Mouse (Mus musculus): Measurements from ENCODE around the gene Rpl13a. TPM values are rescaled to one million over a fixed set of nuclear protein-coding genes. Genes with fewer than 3 reads are reported as not detected.
"Not testable (repeated sequence)": the region's sequence is repeated elsewhere in the genome, so short reads cannot be mapped to it uniquely, and the experiment has no call there.

Rpl13a gene
- polyA plus RNA-seq, 1 experiment, result 2,550 TPM

DNA sequence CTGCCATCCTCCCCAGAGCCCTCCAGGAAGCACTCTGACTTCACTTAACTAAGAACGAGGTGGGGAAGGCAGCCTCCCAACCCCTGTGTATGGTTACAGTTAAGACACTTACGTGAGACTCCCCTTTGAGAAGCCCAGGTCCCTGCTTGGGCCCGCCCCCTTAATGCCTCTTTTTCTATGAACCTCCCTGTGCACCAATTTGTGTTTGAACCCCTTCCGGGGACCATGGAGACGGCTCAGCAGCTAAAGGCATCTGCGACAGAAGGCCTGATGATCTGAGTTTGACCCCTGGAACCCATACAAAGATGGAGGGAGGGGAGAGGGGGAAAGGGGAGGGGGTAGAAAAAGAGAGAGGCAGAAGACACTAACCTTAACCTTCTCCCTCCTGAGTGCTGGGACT lies 22.1 kb downstream of the Rpl13a start:
- TF ChIP-seq CTCF (IDR thresholded peaks at IDR 0.05; ENCODE audit: borderline replicate concordance, extremely low read depth, insufficient read depth, insufficient read length), result no peak
- TF ChIP-seq POLR2A (IDR thresholded peaks at IDR 0.05; ENCODE audit: borderline replicate concordance, extremely low read depth, insufficient read depth, insufficient read length, poor library complexity, severe bottlenecking), result no peak
- no peak for DNase-seq (ENCODE audit: low read depth)

DNA sequence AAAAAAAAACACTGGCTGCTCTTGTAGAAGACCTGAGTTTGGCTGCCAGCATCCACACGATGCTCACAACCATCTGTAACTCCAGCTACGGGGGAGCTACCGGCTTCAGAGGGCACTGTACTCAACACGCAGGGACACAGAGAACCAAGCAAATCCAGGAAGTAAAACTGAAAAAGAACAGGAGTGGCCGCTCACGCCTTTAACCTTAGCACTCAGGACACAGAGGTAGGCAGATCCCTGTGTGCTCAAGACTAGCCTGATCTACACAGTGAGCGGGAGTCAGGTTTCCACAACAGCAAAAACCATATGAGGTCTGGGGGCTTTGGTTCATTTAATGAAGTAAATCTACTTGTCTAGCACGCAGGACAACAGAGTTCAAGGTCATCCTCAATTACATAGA lies 23.1 kb downstream of the Rpl13a start:
- no peak for TF ChIP-seq POLR2A (IDR thresholded peaks at IDR 0.05; ENCODE audit: borderline replicate concordance, extremely low read depth, insufficient read depth, insufficient read length, poor library complexity, severe bottlenecking)
- no peak for TF ChIP-seq CTCF (IDR thresholded peaks at IDR 0.05; ENCODE audit: borderline replicate concordance, extremely low read depth, insufficient read depth, insufficient read length)
- no peak for DNase-seq (ENCODE audit: low read depth)

DNA sequence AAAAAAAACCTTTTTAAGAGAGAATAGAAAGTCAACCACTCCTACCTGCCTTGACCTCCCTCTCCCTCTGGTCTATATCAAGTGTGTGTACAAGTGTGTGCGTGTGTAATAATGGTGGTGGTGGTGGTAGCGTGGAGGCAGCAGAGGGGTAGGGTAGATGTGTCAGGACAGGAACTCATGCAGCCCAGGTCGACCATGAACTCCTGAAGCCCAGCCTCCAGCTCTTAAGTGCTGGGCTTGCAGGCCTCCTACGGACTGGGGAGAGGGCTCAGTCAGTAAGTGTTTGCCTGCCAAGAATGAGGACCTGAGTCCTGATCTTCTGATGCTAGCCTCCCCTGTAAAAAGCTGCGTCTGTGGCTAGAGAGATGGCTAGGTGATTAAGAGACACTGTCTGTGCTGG lies 23.6 kb downstream of the Rpl13a start:
- DNase-seq (ENCODE audit: low read depth), result no peak
- TF ChIP-seq POLR2A (IDR thresholded peaks at IDR 0.05; ENCODE audit: borderline replicate concordance, extremely low read depth, insufficient read depth, insufficient read length, poor library complexity, severe bottlenecking) (no peak), CTCF (IDR thresholded peaks at IDR 0.05; ENCODE audit: borderline replicate concordance, extremely low read depth, insufficient read depth, insufficient read length) (no peak)

DNA sequence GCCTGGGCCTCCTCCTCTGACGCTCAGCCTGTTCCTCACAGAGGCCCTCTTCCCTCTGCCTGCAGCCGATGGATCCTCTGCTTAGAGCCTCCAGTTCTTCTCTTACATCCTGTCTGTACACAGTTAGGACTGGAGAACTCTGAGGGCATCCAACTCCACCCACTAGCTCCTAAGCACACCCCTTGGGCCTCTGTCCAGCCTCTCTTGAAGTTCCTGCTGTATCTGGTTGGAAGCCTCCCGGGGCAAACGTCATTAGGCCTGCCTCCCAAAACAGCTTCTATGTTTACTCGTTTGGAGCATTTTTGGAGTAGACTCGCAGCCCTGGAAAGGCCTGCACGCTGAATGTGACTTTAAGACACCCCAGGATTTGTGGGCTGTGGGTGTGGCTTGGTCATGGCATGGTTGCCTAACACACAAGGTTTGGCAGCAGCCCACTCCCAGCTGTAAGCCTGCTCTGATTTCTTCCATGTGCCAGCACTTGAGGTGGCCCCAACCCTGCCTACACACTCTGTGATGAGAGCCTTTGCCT lies 24.8 kb downstream of the Rpl13a start, which contains the start of gene Fcgrt:
Gene Fcgrt, minus strand, starts transcription at position 200 of the 529 bp plus-strand sequence.
- peak; percentile 67 for DNase-seq (ENCODE audit: low read depth)
- TF ChIP-seq POLR2A (IDR thresholded peaks at IDR 0.05; ENCODE audit: borderline replicate concordance, extremely low read depth, insufficient read depth, insufficient read length, poor library complexity, severe bottlenecking) (no peak), CTCF (IDR thresholded peaks at IDR 0.05; ENCODE audit: borderline replicate concordance, extremely low read depth, insufficient read depth, insufficient read length) (no peak)

DNA sequence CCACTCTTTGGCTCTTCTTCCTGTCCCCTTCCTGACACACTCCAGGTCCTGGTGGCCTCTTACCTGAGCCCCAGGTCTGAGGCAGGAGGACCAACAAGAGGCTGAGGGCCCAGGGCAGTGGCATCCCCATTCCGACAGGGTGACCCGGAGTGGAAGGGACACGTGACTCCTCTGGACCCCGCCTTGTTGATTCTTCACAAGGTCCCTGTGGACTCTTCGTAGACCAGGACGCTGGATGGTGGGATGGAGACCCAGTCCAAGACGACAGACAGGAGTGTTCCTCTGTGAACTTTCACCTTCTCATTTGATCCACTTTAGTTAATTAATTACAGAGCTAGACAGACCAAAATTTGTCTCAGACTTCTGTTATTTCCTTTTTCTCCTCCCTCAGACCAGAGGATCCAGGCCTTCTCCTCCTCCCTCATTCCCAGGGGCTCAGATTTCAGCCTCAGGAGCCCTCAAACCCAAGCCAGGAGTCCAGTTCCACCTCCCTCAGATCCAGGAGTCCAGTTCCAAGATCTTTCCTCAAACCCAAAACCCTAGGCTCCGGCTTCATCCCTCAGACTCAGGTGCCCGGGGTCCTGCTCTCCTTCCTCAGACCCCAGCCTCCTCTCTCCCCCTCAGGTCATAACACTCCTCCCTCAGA lies 25.5 kb downstream of the Rpl13a start:
- no peak for DNase-seq (ENCODE audit: low read depth)
- no peak for TF ChIP-seq CTCF (IDR thresholded peaks at IDR 0.05; ENCODE audit: borderline replicate concordance, extremely low read depth, insufficient read depth, insufficient read length)
- no peak for TF ChIP-seq POLR2A (IDR thresholded peaks at IDR 0.05; ENCODE audit: borderline replicate concordance, extremely low read depth, insufficient read depth, insufficient read length, poor library complexity, severe bottlenecking)

DNA sequence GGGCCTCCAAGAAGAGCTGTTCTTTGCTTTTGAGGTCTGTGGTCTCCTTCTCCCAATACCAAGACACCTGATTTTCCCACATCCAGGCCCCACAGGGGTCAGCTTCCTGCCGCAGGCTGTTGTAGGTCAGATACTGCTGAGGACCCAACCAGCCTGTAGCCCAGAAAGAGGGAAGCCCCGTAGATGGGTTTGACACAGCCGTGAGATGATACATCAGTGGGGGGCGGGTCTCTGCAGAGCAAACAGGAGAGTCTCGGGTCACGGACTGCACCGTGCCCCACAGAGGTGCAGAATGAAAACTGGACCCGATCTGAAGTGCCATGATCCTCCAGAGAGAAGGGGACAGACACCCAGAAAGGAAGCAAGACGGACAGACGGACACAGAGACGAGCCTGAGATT lies 26.1 kb downstream of the Rpl13a start:
- TF ChIP-seq POLR2A (IDR thresholded peaks at IDR 0.05; ENCODE audit: borderline replicate concordance, extremely low read depth, insufficient read depth, insufficient read length, poor library complexity, severe bottlenecking) (no peak), CTCF (IDR thresholded peaks at IDR 0.05; ENCODE audit: borderline replicate concordance, extremely low read depth, insufficient read depth, insufficient read length) (no peak)
- DNase-seq (ENCODE audit: low read depth), result no peak

DNA sequence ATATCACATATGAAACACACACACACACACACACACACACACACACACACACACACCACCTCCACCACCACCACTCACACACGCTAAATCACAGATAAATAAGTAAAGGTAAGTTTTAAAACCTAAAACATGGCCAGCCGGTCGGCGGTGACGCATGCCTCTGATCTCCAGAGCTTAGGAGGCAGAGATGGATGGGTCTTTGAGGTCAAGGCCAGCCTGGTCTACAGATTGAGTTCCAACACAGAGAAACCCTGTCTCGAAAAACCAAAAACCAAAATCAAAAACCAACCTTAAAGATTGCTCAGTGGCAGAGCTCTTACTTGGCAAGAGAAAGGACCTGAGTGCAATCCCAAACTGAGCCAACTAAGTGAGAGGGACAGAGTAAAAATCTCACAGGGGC lies 28.5 kb downstream of the Rpl13a start:
- no peak for TF ChIP-seq POLR2A (IDR thresholded peaks at IDR 0.05; ENCODE audit: borderline replicate concordance, extremely low read depth, insufficient read depth, insufficient read length, poor library complexity, severe bottlenecking)
- TF ChIP-seq CTCF (IDR thresholded peaks at IDR 0.05; ENCODE audit: borderline replicate concordance, extremely low read depth, insufficient read depth, insufficient read length), result no peak
- no peak for DNase-seq (ENCODE audit: low read depth)

DNA sequence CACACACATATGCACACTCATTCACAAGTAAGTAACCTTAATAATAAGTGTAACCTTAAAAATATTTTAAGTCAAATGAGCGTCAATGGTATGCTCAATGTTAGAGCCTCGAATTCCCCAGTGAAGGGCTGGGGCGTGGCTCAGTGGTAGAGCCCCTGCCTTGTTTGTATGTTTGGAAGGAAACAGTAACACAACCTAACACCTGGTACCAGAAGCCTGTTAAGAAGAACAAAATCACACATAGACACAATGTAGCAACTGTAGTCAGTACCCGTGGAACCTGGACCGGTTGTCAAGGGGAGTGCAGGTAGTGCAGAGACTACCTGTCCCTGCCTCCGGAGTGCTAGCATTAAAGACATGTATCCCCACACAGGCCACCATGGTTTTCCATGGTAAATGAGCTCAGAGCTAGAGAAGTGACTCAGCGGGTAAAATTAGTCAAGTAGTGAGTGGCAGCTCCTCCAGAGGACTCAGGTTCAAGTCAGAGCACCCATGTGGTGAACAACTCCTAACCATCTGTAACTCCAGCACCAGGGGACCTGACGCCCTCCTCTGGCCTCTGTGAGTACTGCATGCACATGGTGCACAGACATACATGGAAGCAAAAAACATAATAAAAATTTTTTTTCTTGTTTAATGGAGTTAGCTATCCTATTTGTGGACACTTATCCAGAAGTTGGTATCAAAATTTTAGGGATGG lies 29.9 kb downstream of the Rpl13a start:
- TF ChIP-seq POLR2A (IDR thresholded peaks at IDR 0.05; ENCODE audit: borderline replicate concordance, extremely low read depth, insufficient read depth, insufficient read length, poor library complexity, severe bottlenecking), result no peak
- TF ChIP-seq CTCF (IDR thresholded peaks at IDR 0.05; ENCODE audit: borderline replicate concordance, extremely low read depth, insufficient read depth, insufficient read length), result peak; percentile 32; the same call in 1 of the 2 replicates
- no peak for DNase-seq (ENCODE audit: low read depth)

DNA sequence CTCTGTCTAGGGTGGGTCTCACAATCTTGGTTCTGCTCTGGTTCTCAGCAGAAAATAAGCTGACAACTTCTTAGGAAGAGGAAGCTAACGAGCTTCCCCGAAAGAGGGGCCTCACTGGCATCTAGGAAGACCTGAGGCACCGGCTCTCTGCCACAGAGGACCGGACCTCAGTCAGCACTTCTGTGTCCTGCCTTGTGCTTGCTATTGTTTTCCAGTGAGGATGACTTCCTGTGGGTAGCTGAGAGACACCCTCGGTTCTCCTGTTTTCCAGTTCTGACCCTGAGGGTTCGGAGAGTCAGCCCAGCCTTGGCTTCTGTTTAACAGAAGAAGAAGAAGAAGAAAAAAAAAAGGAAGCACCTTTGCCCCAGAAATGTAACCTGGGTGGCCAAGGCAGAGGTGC lies 31.1 kb downstream of the Rpl13a start:
- TF ChIP-seq CTCF (IDR thresholded peaks at IDR 0.05; ENCODE audit: borderline replicate concordance, extremely low read depth, insufficient read depth, insufficient read length), result no peak
- TF ChIP-seq POLR2A (IDR thresholded peaks at IDR 0.05; ENCODE audit: borderline replicate concordance, extremely low read depth, insufficient read depth, insufficient read length, poor library complexity, severe bottlenecking), result no peak
- no peak for DNase-seq (ENCODE audit: low read depth)

DNA sequence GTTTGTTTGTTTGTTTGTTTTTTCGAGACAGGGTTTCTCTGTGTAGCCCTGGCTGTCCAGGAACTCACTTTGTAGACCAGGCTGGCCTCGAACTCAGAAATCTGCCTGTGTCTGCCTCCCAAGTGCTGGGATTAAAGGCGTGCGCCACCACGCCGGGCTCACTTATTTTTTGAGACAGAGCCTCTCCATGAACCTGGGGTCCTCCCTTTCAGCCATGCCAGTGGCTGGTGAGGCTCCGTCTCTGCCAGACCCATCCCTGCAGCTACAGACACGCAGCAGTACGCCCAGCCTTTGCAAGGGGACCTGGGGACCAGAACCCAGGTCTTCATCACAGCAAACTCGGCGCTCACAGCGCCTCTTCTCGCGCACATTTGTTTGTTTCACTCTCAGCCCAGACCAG lies 32.6 kb downstream of the Rpl13a start:
- not testable (repeated sequence) for DNase-seq (ENCODE audit: low read depth)

DNA sequence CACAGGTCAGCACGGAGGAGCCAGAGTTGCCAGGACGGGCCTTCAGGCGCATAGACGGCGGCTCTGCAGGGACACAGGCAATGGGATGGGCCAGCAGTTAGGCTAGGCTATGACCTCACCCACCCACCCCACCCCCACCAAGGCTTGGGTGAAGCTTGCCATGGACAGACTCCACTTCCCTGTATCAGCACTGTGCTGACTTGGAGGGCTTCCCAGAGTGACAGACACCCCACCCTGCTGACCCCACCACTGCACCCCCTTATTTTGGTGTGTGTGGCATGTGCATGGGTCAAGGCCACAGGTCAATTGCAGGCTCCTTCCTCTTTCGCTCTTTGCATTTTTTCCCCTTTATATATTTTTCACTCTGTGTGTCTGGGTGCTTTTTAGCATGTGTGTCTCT lies 33.2 kb downstream of the Rpl13a start:
- no peak for DNase-seq (ENCODE audit: low read depth)
- TF ChIP-seq POLR2A (IDR thresholded peaks at IDR 0.05; ENCODE audit: borderline replicate concordance, extremely low read depth, insufficient read depth, insufficient read length, poor library complexity, severe bottlenecking), result no peak
- TF ChIP-seq CTCF (IDR thresholded peaks at IDR 0.05; ENCODE audit: borderline replicate concordance, extremely low read depth, insufficient read depth, insufficient read length), result no peak

DNA sequence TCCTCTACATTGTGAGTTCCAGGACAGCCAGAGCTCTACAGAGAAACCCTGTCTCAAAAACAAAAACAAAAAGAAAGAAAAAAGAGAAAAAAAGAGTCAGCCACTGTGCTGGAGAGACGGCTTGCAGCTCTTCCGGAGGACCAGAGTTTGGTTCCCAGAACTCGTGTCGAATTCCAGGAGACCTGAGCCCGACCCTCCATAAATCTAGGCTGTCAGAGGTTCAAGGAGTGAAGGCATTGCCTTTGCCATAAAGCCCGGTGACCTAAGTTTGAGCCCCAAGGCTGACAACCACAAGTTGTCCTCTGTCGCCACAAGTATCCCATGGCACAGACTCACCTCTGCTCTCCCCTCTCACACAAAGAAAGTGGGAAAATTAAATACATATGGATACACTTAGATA lies 34.4 kb downstream of the Rpl13a start:
- TF ChIP-seq POLR2A (IDR thresholded peaks at IDR 0.05; ENCODE audit: borderline replicate concordance, extremely low read depth, insufficient read depth, insufficient read length, poor library complexity, severe bottlenecking), result no peak
- no peak for TF ChIP-seq CTCF (IDR thresholded peaks at IDR 0.05; ENCODE audit: borderline replicate concordance, extremely low read depth, insufficient read depth, insufficient read length)
- DNase-seq (ENCODE audit: low read depth), result no peak
